Mouse (Mus musculus): ENCODE data around the gene Mfn2.

Mfn2 gene

GRCm38 (mm10) chr4:147904313-147905089 lies at the start of gene Mfn2:
Gene Mfn2 (minus strand): TSS chr4:147904704.
- DNase-seq (ENCODE audit: low spot score in 2 of 2): peak; percentile 83 to 85

- DNase-seq (ENCODE audit: low spot score in 2 of 2): peak in 1 of 2 experiments; percentile 51
Observed at GRCm38 (mm10) chr4:147953590-147953989, 49.1 kb upstream of the Mfn2 start.

- DNase-seq (ENCODE audit: low spot score in 2 of 2): no peak
Observed at GRCm38 (mm10) chr4:147947511-147947910, 43.0 kb upstream of the Mfn2 start.

- no peak for DNase-seq (ENCODE audit: low spot score in 2 of 2)
Observed at GRCm38 (mm10) chr4:147943005-147943404, 38.5 kb upstream of the Mfn2 start.

GRCm38 (mm10) chr4:147941045-147942020 lies 36.8 kb upstream of the Mfn2 start:
- DNase-seq (ENCODE audit: low spot score in 2 of 2): peak; percentile 37 to 56

GRCm38 (mm10) chr4:147940576-147941044 lies 36.1 kb upstream of the Mfn2 start, which contains the start of gene 2510039O18Rik:
Gene 2510039O18Rik (plus strand): TSS chr4:147940895.
- peak; percentile 80 to 85 for DNase-seq (ENCODE audit: low spot score in 2 of 2)

GRCm38 (mm10) chr4:147940111-147940510 lies 35.6 kb upstream of the Mfn2 start:
- no peak for DNase-seq (ENCODE audit: low spot score in 2 of 2)

- no peak for DNase-seq (ENCODE audit: low spot score in 2 of 2)
Observed at GRCm38 (mm10) chr4:147938148-147939096, 33.9 kb upstream of the Mfn2 start.

- no peak for DNase-seq (ENCODE audit: low spot score in 2 of 2)
Observed at GRCm38 (mm10) chr4:147937486-147937885, 33.0 kb upstream of the Mfn2 start.

GRCm38 (mm10) chr4:147937021-147937420 lies 32.5 kb upstream of the Mfn2 start:
- no peak for DNase-seq (ENCODE audit: low spot score in 2 of 2)

GRCm38 (mm10) chr4:147936331-147936954 lies 31.9 kb upstream of the Mfn2 start, which contains the start of gene Plod1:
Gene Plod1 (minus strand): TSS chr4:147936767.
- DNase-seq (ENCODE audit: low spot score in 2 of 2): peak; percentile 52 to 72

GRCm38 (mm10) chr4:147935904-147936303 lies 31.4 kb upstream of the Mfn2 start:
- DNase-seq (ENCODE audit: low spot score in 2 of 2): no peak

- no peak for DNase-seq (ENCODE audit: low spot score in 2 of 2)
Observed at GRCm38 (mm10) chr4:147934611-147935010, 30.1 kb upstream of the Mfn2 start.

- DNase-seq (ENCODE audit: low spot score in 2 of 2): no peak
Observed at GRCm38 (mm10) chr4:147934134-147934533, 29.6 kb upstream of the Mfn2 start.

- DNase-seq (ENCODE audit: low spot score in 2 of 2): no peak
Observed at GRCm38 (mm10) chr4:147930946-147931345, 26.4 kb upstream of the Mfn2 start.

- DNase-seq (ENCODE audit: low spot score in 2 of 2): no peak
Observed at GRCm38 (mm10) chr4:147928540-147928939, 24.0 kb upstream of the Mfn2 start.

- DNase-seq (ENCODE audit: low spot score in 2 of 2): no peak
Observed at GRCm38 (mm10) chr4:147928136-147928535, 23.6 kb upstream of the Mfn2 start.

GRCm38 (mm10) chr4:147927705-147928104 lies 23.2 kb upstream of the Mfn2 start:
- no peak for DNase-seq (ENCODE audit: low spot score in 2 of 2)

GRCm38 (mm10) chr4:147922341-147922740 lies 17.8 kb upstream of the Mfn2 start:
- no peak for DNase-seq (ENCODE audit: low spot score in 2 of 2)

GRCm38 (mm10) chr4:147920973-147921372 lies 16.5 kb upstream of the Mfn2 start:
- DNase-seq (ENCODE audit: low spot score in 2 of 2): no peak

Measured in thymus, postnatal 10 days (tissue).